Mouse (Mus musculus) kidney, adult 8-10 months (tissue): Measurements from ENCODE around the gene Fbxo48.
A peak's percentile ranks its signal among the peaks of the same experiment; 100 is the strongest.

ENCODE experiments used
- DNase-seq, 2 experiments: peaks; one replicate each; pipeline ENCODE4 v3.0.0; 2022

Fbxo48 gene

DNA sequence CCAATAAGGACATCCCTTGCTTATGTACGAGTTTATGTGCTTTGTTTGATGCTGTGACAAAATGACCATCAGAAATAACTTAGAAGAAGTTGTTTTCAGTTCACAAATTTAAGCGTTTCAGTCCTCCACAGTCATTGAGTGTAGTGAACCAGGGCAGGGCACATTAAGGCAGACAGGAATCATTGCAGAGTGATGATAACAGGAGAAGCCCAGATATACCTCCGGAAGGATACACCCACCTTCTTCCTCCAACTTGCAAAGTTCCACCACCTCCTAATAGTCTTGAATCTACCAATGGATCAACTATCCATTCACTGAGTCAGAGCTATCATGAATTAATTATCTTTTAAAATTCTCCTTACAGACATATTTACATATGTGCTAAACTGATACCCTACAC is 20.9 kb downstream of the Fbxo48 start:
- no peak for DNase-seq

DNA sequence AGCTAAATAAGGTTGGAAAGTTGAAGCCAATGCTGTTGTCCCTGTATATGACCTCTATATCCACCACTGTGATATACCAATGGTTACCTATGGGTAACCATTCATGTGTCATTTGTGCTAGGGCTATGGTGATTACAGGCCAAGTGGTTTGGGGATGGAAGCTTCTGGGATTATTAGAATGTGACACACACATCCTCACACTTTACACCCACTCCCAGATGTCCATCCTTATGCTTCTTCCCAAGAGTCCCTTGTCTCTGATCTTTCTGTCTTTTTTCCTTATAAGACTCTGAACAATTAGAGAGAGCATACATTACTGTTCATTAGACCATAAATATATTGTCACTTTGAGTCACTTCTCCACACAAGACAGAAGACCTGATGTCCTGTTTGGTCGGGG is 21.9 kb downstream of the Fbxo48 start:
- no peak for DNase-seq

DNA sequence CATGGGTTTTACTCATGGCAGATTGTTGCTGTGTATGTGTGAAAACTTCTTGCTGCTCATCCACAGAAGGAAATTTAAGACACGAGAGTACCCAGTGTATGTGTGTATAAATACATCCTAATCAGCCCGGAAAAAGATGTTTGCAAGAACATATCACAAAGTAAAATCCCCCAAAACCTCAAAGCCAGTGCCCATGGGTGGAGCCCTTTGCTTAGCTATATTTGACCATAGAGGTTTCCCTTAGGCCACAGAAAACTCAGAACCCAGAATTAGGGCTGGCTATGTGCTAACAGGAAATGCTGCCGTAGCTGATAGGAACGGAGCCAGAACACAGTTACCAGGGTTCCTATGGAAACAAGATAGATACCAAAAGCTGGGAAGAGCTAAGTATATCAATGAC is 25.8 kb downstream of the Fbxo48 start:
- DNase-seq = peak in 1 of 2 experiments; percentile 8

- no peak for DNase-seq
Observed at GRCm38 (mm10) chr11:16977611-16978010, 26.4 kb downstream of the Fbxo48 start.

DNA sequence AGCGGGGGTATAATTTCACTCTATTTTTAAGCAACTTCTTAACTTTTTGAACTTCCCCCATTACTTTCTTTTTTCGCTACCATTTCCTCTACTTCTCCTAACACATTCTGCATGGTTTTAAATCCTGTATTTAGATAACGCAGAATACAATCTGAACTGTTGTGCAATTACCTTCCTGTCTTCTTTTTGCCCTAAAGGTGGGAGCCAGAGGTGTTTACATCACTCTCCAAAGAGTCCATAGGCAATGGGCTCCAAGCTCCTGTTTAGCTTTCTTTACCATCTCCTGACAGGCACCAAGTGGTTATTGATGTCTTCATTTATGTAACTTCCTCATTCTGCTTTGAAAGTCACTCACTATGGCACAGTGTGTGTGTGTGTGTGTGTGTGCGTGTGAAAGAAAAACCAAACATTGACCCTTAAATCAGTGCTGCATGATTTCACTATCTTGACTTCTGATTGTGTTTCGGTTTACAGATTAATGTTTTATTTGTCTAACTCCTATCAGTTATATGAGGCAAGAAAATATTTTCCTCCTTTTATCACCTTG is 27.1 kb downstream of the Fbxo48 start:
- no peak for DNase-seq

DNA sequence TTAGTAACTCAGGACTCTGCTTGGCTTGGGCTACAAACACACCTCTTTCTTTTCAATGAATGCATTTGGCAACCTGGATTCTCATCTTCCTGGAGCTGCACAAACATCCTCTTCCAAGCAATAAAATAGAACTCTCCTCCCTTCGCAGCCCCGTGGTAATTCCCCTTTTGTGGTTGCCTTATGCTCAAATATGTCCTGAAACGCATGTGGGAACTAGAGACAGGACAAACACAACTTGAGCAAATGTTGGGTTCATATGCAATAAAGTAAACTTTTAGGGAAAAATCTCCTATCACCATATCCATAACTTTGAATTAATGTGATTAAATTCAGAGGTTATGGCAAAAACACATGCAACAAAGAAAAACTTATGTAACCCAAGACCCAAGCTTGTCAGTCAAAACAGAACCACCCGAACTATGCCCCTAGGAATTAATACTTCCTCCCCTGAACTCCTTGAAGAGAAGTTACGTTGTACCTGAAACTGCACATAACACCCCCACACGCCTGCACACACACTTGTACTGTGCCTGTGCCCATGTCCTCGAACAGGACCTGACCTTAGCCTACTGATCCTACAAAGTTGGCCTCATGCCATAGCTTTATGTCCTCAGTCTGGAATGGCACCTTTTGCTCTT is 35.5 kb downstream of the Fbxo48 start:
- DNase-seq = no peak

GRCm38 (mm10) chr11:16987745-16988328 is 36.7 kb downstream of the Fbxo48 start:
- no peak for DNase-seq

DNA sequence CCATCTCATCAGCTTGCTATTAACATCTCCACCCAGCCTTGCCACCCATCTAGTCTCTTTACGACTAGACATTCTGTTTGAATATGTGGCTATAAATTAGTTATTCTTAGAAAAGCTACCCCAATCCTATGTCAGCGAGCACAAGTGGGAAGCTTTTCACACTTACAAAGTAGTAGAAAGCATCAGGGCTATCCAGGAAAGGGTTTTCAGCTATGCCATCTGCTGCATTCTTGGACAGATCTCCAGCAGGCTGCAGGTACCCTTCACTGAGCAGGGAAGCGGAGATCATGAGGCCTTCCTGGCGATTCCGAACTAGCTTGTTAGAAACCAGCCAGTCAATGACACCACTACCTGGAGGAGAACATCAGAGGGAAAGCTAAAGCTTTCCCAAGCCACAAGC is 38.7 kb downstream of the Fbxo48 start:
- no peak for DNase-seq

DNA sequence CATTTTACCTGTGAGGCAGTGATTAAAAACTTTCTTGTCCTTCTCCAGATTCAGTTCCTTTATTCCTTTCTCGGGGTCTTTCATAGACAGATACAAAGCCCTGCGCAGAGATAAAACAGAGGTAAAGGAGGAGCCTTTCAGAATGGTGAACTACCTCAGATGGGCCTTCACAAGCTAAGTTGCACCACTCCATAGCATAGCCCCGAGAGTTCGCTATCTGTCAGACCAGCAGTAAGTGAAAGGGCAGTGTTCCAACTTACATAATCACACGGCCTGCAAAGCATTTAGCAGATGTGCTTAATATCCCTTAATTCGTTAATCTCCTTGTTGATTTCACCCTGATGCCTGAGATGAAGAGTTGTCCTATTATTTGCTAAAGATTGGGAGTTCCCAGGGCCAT is 41.7 kb downstream of the Fbxo48 start:
- DNase-seq = no peak

- DNase-seq = no peak
Observed at GRCm38 (mm10) chr11:16996818-16997217, 45.6 kb downstream of the Fbxo48 start.

GRCm38 (mm10) chr11:16997465-16997864 is 46.3 kb downstream of the Fbxo48 start:
- no peak for DNase-seq

DNA sequence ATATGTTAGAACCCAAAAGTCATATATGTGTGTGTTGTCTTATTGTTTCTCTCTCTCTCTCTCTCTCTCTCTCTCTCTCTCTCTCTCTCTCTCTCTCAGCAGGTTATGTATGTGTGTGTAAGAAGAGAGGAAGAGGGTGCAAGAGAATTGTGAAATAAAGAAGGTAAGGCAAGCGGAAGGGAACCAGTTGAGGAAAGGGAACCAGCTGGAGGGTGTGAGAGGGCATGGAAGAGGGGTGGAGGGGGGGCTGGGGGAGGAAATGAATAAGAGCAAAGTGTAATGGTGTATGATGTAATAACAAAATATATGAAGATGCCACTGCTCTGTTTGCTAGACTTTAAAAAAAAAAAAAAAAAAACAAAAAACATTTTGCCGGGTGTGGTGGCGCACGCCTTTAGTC is 48.2 kb downstream of the Fbxo48 start:
- DNase-seq = no peak

DNA sequence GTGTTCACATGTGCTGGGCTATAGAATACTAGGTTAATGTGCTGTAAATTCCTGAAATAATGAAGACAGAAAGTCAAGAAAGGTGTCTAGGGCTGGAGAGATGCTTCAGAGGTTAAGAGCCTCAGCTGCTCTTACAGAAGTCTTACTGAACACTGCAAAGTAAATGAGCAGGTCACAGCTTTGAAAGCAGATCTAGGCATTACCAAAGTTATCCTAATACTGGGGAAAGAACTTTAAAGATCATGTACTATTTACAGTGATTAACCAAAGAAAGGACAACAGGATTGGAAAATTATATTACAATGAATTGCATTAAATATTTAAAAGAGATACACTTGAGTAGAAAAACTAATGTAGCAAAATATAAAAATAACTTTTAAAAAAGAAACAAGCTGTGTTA is 48.8 kb downstream of the Fbxo48 start:
- no peak for DNase-seq

GRCm38 (mm10) chr11:17000353-17001334 is 49.5 kb downstream of the Fbxo48 start:
- no peak for DNase-seq

DNA sequence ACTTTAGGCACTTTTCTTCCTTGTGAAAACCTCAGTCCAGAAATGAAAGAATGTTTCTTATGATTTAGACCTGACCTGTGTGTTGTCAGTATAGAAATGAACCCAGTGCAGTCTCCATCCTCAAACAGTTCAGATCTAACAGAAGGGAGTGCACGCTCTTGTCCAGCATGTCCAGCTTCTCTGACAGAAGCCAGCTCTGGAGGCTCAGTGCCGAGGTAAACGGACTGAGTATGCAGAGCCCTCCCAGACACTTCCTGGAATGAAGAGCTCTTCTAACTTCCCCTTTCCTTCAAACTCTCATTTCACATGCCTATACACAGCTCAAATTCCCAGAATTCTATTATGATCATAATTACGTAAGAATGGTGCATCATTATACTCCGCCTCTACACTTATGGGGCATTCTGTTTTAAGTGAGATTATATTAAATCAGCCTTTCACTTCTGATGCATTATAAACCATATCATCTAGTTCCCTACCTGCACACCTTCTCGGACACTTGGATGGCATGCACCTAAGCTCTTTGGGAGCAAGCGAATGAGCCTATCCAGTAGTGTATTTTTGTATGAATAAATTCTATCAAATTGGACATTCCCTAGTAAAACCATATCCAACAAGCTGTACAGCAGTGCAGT is 51.7 kb downstream of the Fbxo48 start:
- DNase-seq = no peak

DNA sequence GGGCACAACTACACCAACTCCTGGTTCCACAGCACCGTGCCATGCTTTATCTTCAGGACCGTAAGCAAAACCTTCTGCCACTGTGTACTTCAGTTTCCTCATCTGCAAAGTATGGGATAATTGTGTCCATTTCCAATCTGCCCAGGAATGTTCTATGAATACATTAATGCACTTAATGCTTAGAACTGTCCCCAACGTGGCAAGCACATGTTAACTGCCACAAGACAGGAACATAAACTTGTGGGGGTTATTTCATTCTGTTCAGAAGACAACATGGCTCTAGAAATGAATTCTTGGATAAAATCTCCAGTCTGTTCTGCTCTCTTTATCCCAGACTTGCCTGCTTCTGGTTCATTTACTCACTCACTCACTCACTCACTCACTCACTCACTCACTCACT is 52.6 kb downstream of the Fbxo48 start:
- DNase-seq = no peak
